ENCODE assay signal across 27 mouse cellular contexts in genomic region chr6:85489717-85490116, GRCm38 (mm10). TPM values are rescaled to one million over a fixed set of nuclear protein-coding genes. Genes with fewer than 3 reads are reported as not detected.
DNase-seq lines count a peak whose midpoint lies in the region; ATAC-seq and TF ChIP-seq lines count a peak whose summit lies in the region.
"Had no signal": no experiment of that assay in that cellular context is flagged by ENCODE, and none has a peak within 500 bp of the region (broad histone marks: within the 10 kb centered on the region; RNA-seq: fewer than 3 reads in every experiment).

No protein-coding gene starts in this region.

- no peak overlapping the region for H3K4me3 ChIP-seq in forebrain, embryonic 11.5 days (ENCODE audit: low read depth, low read length)
- no peak overlapping the region for H3K4me3 ChIP-seq in forebrain, embryonic 15.5 days
- peak overlapping the region; percentile 51 for H3K4me3 ChIP-seq in E14TG2a.4 (replicated peaks; ENCODE audit: low read length)
- no peak overlapping the region for H3K4me3 ChIP-seq in stomach, embryonic 14.5 days (ENCODE audit: low read depth, low read length)
- no peak overlapping the region for H3K4me3 ChIP-seq in stomach, postnatal 0 days (ENCODE audit: low read depth, low read length)
- H3K4me3 ChIP-seq: embryonic facial prominence, embryonic 10.5 days; embryonic facial prominence, embryonic 13.5 days; erythroblast, embryonic 14.5 days; forebrain, embryonic 13.5 days; gastrocnemius, adult 2 months; hindbrain, embryonic 13.5 days had no signal

- TF ChIP-seq EP300 in stomach, postnatal 0 days (optimal IDR thresholded peaks at IDR 0.05) = no peak

- peaks cover 12% of the 10 kb centered on the region for H3K27me3 ChIP-seq in forebrain, embryonic 11.5 days (ENCODE audit: control insufficient read depth, insufficient read depth, low read length)
- peaks cover 17% of the 10 kb centered on the region; the same call in 1 of the 2 replicates for H3K27me3 ChIP-seq in forebrain, embryonic 15.5 days
- H3K27me3 ChIP-seq in E14TG2a.4 (ENCODE audit: insufficient read depth, low read length) = peaks cover 28% of the 10 kb centered on the region
- peaks cover 16% of the 10 kb centered on the region; the same call in 1 of the 2 replicates for H3K27me3 ChIP-seq in stomach, embryonic 14.5 days (ENCODE audit: control insufficient read depth, insufficient read depth, low read length)
- H3K27me3 ChIP-seq in stomach, postnatal 0 days (ENCODE audit: control insufficient read depth, insufficient read depth, low read length) = peaks cover 4% of the 10 kb centered on the region; the same call in 1 of the 2 replicates

- TF ChIP-seq CTCF in E14TG2a.4 (conservative IDR thresholded peaks at IDR 0.05; ENCODE audit: low read length) = no peak
- no peak for TF ChIP-seq CTCF in stomach, postnatal 0 days (IDR thresholded peaks at IDR 0.05; ENCODE audit: low read depth)

- DNase-seq in forebrain, embryonic 11.5 days (ENCODE audit: low spot score) = no peak
- DNase-seq in stomach, postnatal 0 days (ENCODE audit: low spot score) = no peak
- no peak for DNase-seq in Muller cell, postnatal 12 days (ENCODE audit: inconsistent ontology term)
- no peak for DNase-seq in right cerebral cortex, postnatal 36 days (ENCODE audit: low spot score in 2 of 2)
- DNase-seq: adrenal gland, adult 8-10 months; adrenal gland, postnatal 25 days; cerebellum, adult 11-12 months; cerebellum, adult 8-10 months; cerebellum, postnatal 10 days; cerebellum, postnatal 36 days; forebrain, postnatal 0 days; gastrocnemius, adult 2 months; gastrocnemius, postnatal 14 days; heart, adult 11 months had no signal

- H3K27ac ChIP-seq in forebrain, embryonic 11.5 days (ENCODE audit: low read depth, low read length) = no peak overlapping the region
- H3K27ac ChIP-seq in forebrain, embryonic 15.5 days (replicated peaks) = no peak overlapping the region
- H3K27ac ChIP-seq in stomach, embryonic 14.5 days (ENCODE audit: low read length) = no peak overlapping the region
- H3K27ac ChIP-seq in stomach, postnatal 0 days (replicated peaks) = no peak overlapping the region
- H3K27ac ChIP-seq: embryonic facial prominence, embryonic 10.5 days; embryonic facial prominence, embryonic 13.5 days; forebrain, embryonic 13.5 days; gastrocnemius, adult 2 months; hindbrain, embryonic 13.5 days; hindbrain, postnatal 0 days had no signal

- H3K4me2 ChIP-seq in forebrain, embryonic 11.5 days (ENCODE audit: low read depth, low read length, severe bottlenecking) = no peak overlapping the region
- H3K4me2 ChIP-seq in forebrain, embryonic 15.5 days (replicated peaks) = no peak overlapping the region
- 0 out of 2 replicates have a peak overlapping the region, but pooled peaks have one; percentile 15 for H3K4me2 ChIP-seq in stomach, embryonic 14.5 days (replicated peaks; ENCODE audit: low read depth, low read length)
- H3K4me2 ChIP-seq in stomach, postnatal 0 days (replicated peaks; ENCODE audit: low read depth) = peak overlapping the region; percentile 8; the same call in 1 of the 2 replicates
- H3K4me2 ChIP-seq: embryonic facial prominence, embryonic 13.5 days; forebrain, embryonic 13.5 days; heart, embryonic 11.5 days; hindbrain, embryonic 13.5 days had no signal

- H3K9ac ChIP-seq in forebrain, embryonic 11.5 days (ENCODE audit: low read length) = peak overlapping the region; percentile 8; the same call in 1 of the 2 replicates
- H3K9ac ChIP-seq in forebrain, embryonic 15.5 days (replicated peaks) = no peak overlapping the region
- no peak overlapping the region for H3K9ac ChIP-seq in stomach, embryonic 14.5 days (replicated peaks; ENCODE audit: low read depth, low read length)
- H3K9ac ChIP-seq in stomach, postnatal 0 days (ENCODE audit: low read length) = no peak overlapping the region
- H3K9ac ChIP-seq: embryonic facial prominence, embryonic 13.5 days; forebrain, embryonic 13.5 days; forebrain, postnatal 0 days; hindbrain, embryonic 13.5 days had no signal

- 78% methylated on average over 3 of the region's 3 CpGs for WGBS in forebrain, embryonic 11.5 days
- 88% methylated on average over 3 of the region's 3 CpGs for WGBS in forebrain, embryonic 15.5 days
- WGBS in stomach, embryonic 14.5 days = 73% methylated on average over 3 of the region's 3 CpGs
- WGBS in stomach, postnatal 0 days = 52% methylated on average over 3 of the region's 3 CpGs

- H3K36me3 ChIP-seq in forebrain, embryonic 11.5 days (ENCODE audit: control insufficient read depth, insufficient read depth, low read length) = no peaks in the 10 kb centered on the region
- no peaks in the 10 kb centered on the region for H3K36me3 ChIP-seq in forebrain, embryonic 15.5 days
- no peaks in the 10 kb centered on the region for H3K36me3 ChIP-seq in E14TG2a.4 (ENCODE audit: insufficient read depth, low read length)
- no peaks in the 10 kb centered on the region for H3K36me3 ChIP-seq in stomach, embryonic 14.5 days (ENCODE audit: control insufficient read depth, insufficient read depth, low read length)
- H3K36me3 ChIP-seq in stomach, postnatal 0 days (ENCODE audit: control insufficient read depth, insufficient read depth, low read length) = no peaks in the 10 kb centered on the region
- H3K36me3 ChIP-seq: embryonic facial prominence, embryonic 10.5 days; embryonic facial prominence, embryonic 13.5 days; hindbrain, embryonic 13.5 days had no signal

- no peak for ATAC-seq in forebrain, embryonic 11.5 days (replicated peaks; ENCODE audit: low FRiP score)
- no peak for ATAC-seq in forebrain, embryonic 15.5 days (replicated peaks)
- peak; percentile 82 for ATAC-seq in stomach, embryonic 14.5 days (ENCODE audit: insufficient number of reproducible peaks, insufficient read depth, low FRiP score, low read depth)
- ATAC-seq in stomach, postnatal 0 days (ENCODE audit: low FRiP score, low TSS enrichment) = 0 out of 2 replicates have a peak, but pooled peaks have one; percentile 29
- ATAC-seq: activated CD4-positive, CD25-positive, alpha-beta regulatory T cell, adult 4 months; forebrain, embryonic 13.5 days; forebrain, postnatal 0 days; hindbrain, postnatal 0 days had no signal

- H3K4me1 ChIP-seq in forebrain, embryonic 11.5 days (replicated peaks; ENCODE audit: control insufficient read depth, insufficient read depth, low read length) = peaks cover 3% of the 10 kb centered on the region
- H3K4me1 ChIP-seq in forebrain, embryonic 15.5 days = peaks cover 2% of the 10 kb centered on the region
- peaks cover 34% of the 10 kb centered on the region for H3K4me1 ChIP-seq in E14TG2a.4 (replicated peaks; ENCODE audit: low read depth, low read length)
- no peaks in the 10 kb centered on the region for H3K4me1 ChIP-seq in stomach, embryonic 14.5 days (ENCODE audit: control insufficient read depth, insufficient read depth, low read length)
- no peaks in the 10 kb centered on the region for H3K4me1 ChIP-seq in stomach, postnatal 0 days (replicated peaks; ENCODE audit: control insufficient read depth, insufficient read depth)

- H3K9me3 ChIP-seq in forebrain, embryonic 11.5 days (ENCODE audit: control insufficient read depth, low read length) = no peaks in the 10 kb centered on the region
- H3K9me3 ChIP-seq in forebrain, embryonic 15.5 days = no peaks in the 10 kb centered on the region
- H3K9me3 ChIP-seq in E14TG2a.4 (ENCODE audit: low read length) = no peaks in the 10 kb centered on the region; the same call in 1 of the 2 replicates
- no peaks in the 10 kb centered on the region for H3K9me3 ChIP-seq in stomach, embryonic 14.5 days (ENCODE audit: control insufficient read depth, low read depth, low read length)
- H3K9me3 ChIP-seq in stomach, postnatal 0 days (ENCODE audit: control insufficient read depth, low read length) = no peaks in the 10 kb centered on the region
- H3K9me3 ChIP-seq: embryonic facial prominence, embryonic 10.5 days; embryonic facial prominence, embryonic 13.5 days; forebrain, embryonic 13.5 days; hindbrain, embryonic 13.5 days had no signal

RNA-seq across cellular contexts. Expression of gene Fbxo41, which starts 13.1 kb away (rescaled TPM):
- 0.93 and 1.1 TPM in 2 replicates for polyA plus RNA-seq in forebrain, embryonic 11.5 days (2014; fragmentation: Nextera tagmentation; extraction: Ambion mirVana)
- polyA plus RNA-seq in forebrain, embryonic 15.5 days (2015; fragmentation: Nextera tagmentation; extraction: Ambion mirVana) = 7.2 and 7.4 TPM in 2 replicates
- 0.36 and 0.42 TPM in 2 replicates for polyA plus RNA-seq in stomach, embryonic 14.5 days (2014; fragmentation: Nextera tagmentation; extraction: Ambion mirVana)
- polyA plus RNA-seq in stomach, postnatal 0 days (2015; fragmentation: Nextera tagmentation; extraction: Ambion mirVana) = 0.10 and 0.16 TPM in 2 replicates
- polyA plus RNA-seq: erythroblast, embryonic 14.5 days; heart, embryonic 11.5 days; heart, embryonic 14.5 days; heart, postnatal 0 days had no signal

RNA-seq across cellular contexts. Expression of gene Egr4, which starts 23.7 kb away (rescaled TPM):
- not detected in 2 replicates for polyA plus RNA-seq in forebrain, embryonic 11.5 days (2014; fragmentation: Nextera tagmentation; extraction: Ambion mirVana)
- not detected in 2 replicates for polyA plus RNA-seq in forebrain, embryonic 15.5 days (2015; fragmentation: Nextera tagmentation; extraction: Ambion mirVana)
- not detected in 2 replicates for polyA plus RNA-seq in stomach, embryonic 14.5 days (2014; fragmentation: Nextera tagmentation; extraction: Ambion mirVana)
- polyA plus RNA-seq in stomach, postnatal 0 days (2015; fragmentation: Nextera tagmentation; extraction: Ambion mirVana) = not detected in 2 replicates
- polyA plus RNA-seq: activated CD4-positive, CD25-positive, alpha-beta regulatory T cell, adult 4 months; embryonic facial prominence, embryonic 10.5 days; embryonic facial prominence, embryonic 13.5 days; erythroblast, embryonic 14.5 days; forebrain, embryonic 13.5 days; heart, embryonic 11.5 days; heart, embryonic 14.5 days; heart, postnatal 0 days; hindbrain, embryonic 13.5 days had no signal

RNA-seq across cellular contexts. Expression of gene Pradc1, which starts 37.9 kb away (rescaled TPM):
- 26.3 and 27.5 TPM in 2 replicates for polyA plus RNA-seq in forebrain, embryonic 11.5 days (2014; fragmentation: Nextera tagmentation; extraction: Ambion mirVana)
- polyA plus RNA-seq in forebrain, embryonic 15.5 days (2015; fragmentation: Nextera tagmentation; extraction: Ambion mirVana) = 28.7 and 29.7 TPM in 2 replicates
- polyA plus RNA-seq in stomach, embryonic 14.5 days (2014; fragmentation: Nextera tagmentation; extraction: Ambion mirVana) = 23.9 and 25.2 TPM in 2 replicates
- polyA plus RNA-seq in stomach, postnatal 0 days (2015; fragmentation: Nextera tagmentation; extraction: Ambion mirVana) = 35.3 and 35.5 TPM in 2 replicates

RNA-seq across cellular contexts. Expression of gene Cct7, which starts 38.4 kb away (rescaled TPM):
- 647 and 695 TPM in 2 replicates for polyA plus RNA-seq in forebrain, embryonic 11.5 days (2014; fragmentation: Nextera tagmentation; extraction: Ambion mirVana)
- polyA plus RNA-seq in forebrain, embryonic 15.5 days (2015; fragmentation: Nextera tagmentation; extraction: Ambion mirVana) = 644 and 647 TPM in 2 replicates
- 433 and 457 TPM in 2 replicates for polyA plus RNA-seq in stomach, embryonic 14.5 days (2014; fragmentation: Nextera tagmentation; extraction: Ambion mirVana)
- polyA plus RNA-seq in stomach, postnatal 0 days (2015; fragmentation: Nextera tagmentation; extraction: Ambion mirVana) = 214 and 219 TPM in 2 replicates

RNA-seq across cellular contexts. Expression of gene Smyd5, which starts 57.9 kb away (rescaled TPM):
- polyA plus RNA-seq in forebrain, embryonic 11.5 days (2014; fragmentation: Nextera tagmentation; extraction: Ambion mirVana) = 49.8 and 52.7 TPM in 2 replicates
- polyA plus RNA-seq in forebrain, embryonic 15.5 days (2015; fragmentation: Nextera tagmentation; extraction: Ambion mirVana) = 54.2 and 56.8 TPM in 2 replicates
- polyA plus RNA-seq in stomach, embryonic 14.5 days (2014; fragmentation: Nextera tagmentation; extraction: Ambion mirVana) = 43.6 and 45.8 TPM in 2 replicates
- polyA plus RNA-seq in stomach, postnatal 0 days (2015; fragmentation: Nextera tagmentation; extraction: Ambion mirVana) = 14.1 and 14.7 TPM in 2 replicates

Comparison
In these comparisons a context has a peak if more than half of its experiments do, and no peak if none do; other contexts are left out.
1. ATAC-seq: peak in stomach, embryonic 14.5 days (single experiment) and stomach, postnatal 0 days (single experiment); none in forebrain, embryonic 11.5 days (single experiment) and forebrain, embryonic 15.5 days (single experiment).
2. H3K4me2 ChIP-seq: peak in stomach, embryonic 14.5 days (single experiment) and stomach, postnatal 0 days (single experiment); none in forebrain, embryonic 11.5 days (single experiment) and forebrain, embryonic 15.5 days (single experiment).